Mouse (Mus musculus) lung, adult 18-20 months (tissue): Measurements from ENCODE around the gene Unc93a.
"Not testable (repeated sequence)": the region's sequence is repeated elsewhere in the genome, so short reads cannot be mapped to it uniquely, and the experiment has no call there.

Source experiments
- DNase-seq, 2 experiments: peaks; one replicate each; pipeline ENCODE4 v3.0.0; 2022; ENCODE audit warnings: mixed read lengths in 2 of 2

Gene Unc93a

GRCm38 (mm10) chr17:13067864-13068385, 63.7 kb downstream of the Unc93a start:
- not testable (repeated sequence) for DNase-seq

DNA sequence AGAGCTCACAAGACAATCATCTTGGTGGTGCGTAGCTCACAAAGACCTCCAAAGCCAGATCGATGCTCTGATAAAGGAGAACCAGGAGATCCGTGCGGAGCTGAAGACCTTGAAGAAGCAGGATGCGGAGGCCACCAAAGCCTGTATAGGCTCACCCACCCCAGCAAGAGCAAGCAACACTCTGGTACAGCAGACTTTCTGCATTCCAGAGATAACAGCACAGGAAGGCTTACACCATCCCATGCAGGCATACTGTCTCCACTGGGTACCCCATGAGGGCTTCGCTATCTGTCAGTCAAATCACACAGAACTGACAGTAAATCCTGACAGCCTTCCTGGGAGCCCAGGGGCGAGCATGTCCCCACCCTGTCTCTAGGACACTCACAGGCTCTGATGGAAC, 68.7 kb downstream of the Unc93a start:
- not testable (repeated sequence) for DNase-seq

GRCm38 (mm10) chr17:13060804-13061203, 70.8 kb downstream of the Unc93a start, which contains the start of gene Tcp10b:
TSS of gene Tcp10b (plus strand) at chr17:13061104.
- not testable (repeated sequence) for DNase-seq
